Mouse (Mus musculus): ENCODE measurements around the gene Kmt5a.
"Not testable (repeated sequence)": the region's sequence is repeated elsewhere in the genome, so short reads cannot be mapped to it uniquely, and the experiment has no call there.

Gene Kmt5a

DNA sequence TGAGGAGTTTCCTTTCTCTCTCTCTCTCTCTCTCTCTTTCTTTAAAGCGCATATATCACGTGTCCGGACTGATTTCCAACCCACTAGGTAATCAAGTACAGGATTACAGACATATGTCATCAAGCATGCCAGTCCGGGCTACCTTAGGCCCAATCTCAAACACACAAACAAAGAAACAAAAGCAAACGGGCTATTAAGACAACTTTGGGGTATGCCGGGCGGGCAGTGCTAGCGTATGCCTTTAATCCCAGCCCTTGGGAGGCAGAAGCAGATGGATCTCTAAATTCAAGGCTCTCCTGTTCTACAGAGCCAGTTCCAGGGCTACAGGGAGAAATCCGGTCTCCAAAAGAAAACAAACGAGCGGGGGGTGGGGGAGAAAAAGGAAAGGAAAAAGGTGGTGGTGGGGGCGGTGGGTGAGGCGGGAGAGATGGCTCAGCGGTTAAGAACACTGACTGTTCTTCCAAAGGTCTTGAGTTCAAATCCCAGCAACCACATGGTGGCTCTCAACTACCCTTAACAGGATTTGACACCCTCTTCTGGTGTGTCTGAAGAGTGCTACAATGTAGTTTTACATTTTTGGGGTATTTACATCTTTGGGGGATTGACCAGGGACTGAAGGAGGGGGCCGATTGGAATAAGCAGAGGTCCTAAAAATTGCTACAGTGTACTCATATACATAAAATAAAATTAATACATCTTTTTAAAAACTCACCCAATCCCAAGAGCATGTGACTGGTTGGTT is 44.1 kb downstream of the Kmt5a start:
- DNase-seq (ENCODE audit: low read depth): no peak

DNA sequence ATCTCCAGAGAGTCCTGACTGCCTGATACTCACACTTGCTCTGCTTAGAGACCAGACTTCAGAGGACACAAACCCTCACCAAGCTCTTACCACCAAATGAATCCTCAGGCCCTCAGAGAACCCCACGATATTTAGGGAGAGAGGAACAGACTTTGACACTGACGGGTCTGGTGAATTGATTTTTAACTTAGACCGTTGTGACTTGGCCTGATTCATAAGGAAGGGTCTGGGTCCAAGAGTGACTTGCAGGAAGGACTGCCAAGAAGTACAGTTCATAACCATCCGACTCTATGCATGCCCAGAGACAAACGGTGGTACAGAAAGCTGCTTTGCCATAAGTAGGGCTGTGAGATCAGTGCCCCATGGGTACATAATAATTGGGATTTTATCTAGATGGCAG is 45.9 kb downstream of the Kmt5a start:
- no peak for DNase-seq (ENCODE audit: low read depth)

DNA sequence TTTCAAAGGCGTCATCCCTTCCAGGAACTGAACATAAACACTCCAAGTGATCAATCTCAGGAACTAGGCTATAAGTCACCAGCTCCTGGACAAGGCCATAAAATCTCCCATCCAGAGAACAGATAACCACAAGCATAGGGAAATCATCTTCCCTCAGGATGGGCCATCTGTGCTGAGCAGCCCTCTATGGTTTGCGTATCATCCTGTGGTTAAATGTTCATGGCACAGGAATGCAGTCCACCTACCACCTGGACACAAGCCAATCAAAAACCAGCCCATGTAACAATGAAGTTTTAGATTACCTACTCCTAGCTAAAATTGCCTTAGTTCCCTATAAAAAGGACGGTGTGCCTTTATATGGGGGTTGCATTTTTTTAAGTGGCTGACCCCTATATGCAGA is 49.2 kb downstream of the Kmt5a start:
- no peak for DNase-seq (ENCODE audit: low read depth)

DNA sequence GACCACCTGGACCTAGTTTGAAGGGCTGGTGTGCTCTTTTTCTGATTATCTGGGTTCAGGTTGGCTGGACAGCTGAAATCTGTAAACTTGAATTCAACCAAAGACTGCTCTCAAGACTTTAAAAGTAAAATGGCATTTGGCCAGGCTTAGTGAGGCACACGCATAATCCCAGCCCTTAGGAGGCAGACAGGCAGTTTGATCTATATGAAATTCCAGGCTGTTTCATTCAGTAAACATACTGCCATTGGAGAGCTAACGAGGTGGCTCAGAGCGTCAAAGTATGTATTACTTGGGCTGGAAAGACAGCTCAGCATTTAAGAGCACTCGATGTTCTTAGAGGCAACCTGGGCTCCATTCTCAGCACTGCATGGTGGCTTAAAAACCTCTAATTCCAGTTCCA is 52.0 kb downstream of the Kmt5a start:
- no peak for DNase-seq (ENCODE audit: low read depth)

DNA sequence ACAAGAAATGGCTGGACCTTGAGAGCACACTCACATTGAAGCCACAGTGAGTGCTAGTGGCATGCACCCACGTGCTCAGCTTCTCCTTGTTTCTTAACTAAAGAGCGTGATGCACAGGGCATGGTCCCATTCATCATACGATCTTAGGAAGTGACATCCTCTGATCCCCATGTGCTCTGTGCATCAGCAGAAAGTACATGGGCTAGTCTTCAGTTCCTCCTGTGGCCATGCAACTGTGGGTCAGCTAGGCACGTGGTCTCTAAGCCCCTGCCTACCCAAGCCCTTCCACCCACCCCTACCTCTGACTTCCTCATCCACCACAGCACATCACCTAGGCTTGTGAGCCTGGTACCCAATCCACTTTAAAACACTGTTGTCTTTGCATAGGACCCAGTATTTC is 52.9 kb downstream of the Kmt5a start:
- no peak for DNase-seq (ENCODE audit: low read depth)

DNA sequence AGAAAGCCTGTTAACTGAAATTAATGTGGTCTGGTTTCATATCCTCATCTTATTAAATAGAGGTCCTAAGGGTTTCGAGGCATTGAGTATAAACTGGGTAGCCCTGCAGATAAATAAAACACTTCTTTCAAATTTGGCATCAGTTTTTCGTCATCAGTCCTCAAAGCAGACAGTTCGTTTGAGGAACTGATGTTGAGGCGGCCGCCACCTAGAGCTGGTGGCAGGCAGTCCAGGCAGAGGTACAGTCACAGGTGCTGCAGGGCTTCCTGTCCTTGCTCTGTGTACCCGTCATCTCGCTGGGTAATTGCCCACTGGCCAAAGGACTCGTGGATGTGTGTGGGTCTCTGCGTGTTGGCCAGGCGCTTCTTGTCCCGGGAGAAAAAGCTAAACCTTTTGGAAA is 53.7 kb downstream of the Kmt5a start:
- no peak for DNase-seq (ENCODE audit: low read depth)

DNA sequence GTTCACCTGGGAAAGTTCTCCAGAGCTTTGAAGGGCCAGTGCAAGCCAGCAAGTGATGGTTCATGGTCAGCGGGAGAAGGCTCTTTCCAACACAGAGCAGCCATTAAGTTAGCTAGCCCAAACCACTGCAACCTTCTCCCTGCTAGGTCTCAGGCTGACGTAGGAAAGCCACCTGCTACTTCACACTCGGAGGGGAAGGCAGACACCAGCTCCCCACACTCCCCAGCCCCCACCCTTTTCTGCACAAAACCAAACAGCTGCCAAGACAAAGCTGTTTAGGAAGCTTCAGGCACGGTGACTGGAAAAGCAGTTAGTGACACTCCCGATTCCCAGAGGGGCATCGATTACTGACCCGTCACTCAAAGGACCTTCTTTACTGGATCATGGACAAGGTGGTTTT is 55.8 kb downstream of the Kmt5a start:
- no peak for DNase-seq (ENCODE audit: low read depth)

DNA sequence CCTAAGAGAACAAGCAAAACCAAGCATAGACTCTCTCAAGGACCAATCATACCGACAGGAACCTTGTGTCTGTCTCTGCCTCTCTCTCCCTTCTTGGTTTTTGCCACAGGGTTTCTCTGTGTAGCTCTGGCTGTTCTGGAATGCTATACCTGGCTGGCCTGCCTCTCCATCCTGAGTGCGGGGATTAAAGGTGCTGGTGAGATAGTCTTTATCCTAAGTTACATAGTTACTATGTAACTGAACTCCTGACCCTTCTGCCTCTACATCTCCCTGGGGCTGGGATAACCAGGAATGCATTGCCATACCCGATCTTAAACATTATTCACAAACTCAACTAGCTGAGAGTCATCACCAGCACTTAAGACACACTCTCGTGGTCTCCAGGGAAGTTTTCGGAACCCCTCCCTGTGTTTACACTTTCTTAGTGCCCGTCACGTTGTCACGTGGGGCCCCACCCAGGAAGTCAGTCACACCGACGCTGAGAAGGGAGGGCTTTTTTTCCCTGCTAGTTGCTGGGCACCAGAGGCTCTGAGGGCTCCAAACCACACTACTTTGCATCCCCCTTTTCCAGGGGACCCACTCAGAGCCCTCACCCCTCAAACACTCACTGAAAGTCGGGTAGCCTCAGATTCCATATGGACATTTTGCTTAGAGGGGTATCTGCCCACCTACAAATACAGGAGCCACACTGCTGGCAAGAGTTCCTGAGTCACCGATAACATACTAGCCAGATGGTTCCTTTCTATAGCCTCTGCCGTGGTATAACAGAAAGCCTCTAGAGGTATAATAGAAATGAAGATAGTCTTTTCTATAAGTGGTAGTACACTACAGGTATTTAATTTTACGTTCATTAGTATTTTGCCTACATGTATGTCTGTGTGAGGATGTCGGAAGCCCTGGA is 57.1 kb downstream of the Kmt5a start:
- DNase-seq (ENCODE audit: low read depth): no peak

DNA sequence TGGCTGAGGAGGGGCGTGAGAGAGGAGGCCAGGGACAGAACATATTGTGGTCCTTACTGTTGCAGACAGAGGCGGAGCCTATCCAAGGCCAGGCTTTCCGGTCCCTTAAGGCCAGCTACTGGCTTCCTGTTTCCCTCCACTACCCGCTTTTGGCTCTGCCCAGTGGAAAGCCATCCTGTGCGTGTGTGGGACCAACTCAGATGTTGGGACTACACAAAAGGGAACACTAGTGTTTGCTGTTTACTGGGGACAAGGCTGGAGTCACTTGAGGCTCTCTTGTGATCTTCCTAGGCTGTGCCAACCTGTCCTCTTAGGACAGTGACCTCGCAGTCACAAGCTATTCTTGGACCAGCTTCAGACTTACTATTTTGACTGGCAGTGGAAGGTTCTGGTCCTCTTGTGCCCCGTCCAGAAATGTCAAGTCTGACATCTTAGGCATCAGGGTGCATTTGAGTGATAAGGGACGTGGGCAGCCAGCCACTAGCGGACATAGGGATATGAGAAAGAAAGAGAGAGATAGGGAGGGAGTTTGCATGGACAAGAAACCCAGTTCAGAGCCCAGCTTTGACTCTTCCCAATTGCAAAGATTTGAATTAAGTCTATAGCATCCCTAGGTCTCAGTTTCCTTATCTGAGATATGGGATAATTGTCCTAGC is 58.6 kb downstream of the Kmt5a start:
- no peak for DNase-seq (ENCODE audit: low read depth)

DNA sequence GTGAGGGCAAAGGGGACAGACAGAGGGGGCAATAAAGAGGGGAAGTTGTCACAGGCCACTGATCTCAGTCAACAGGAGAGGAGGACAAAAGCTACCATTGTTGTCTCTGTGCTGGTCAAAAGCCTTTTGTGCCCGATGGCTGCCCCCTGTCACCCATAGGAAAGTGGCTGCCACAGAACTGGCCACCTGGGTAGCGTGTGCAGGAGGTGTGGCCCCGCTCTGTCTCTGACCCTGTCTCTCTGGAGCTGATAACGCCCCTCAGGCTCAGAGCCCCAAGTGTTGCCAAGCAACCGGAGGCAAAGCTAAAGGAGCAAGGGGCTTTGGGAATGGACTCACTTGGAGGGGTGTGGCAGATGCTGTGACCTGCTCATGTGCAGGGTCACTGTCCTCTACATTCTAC is 59.3 kb downstream of the Kmt5a start:
- DNase-seq (ENCODE audit: low read depth): no peak

DNA sequence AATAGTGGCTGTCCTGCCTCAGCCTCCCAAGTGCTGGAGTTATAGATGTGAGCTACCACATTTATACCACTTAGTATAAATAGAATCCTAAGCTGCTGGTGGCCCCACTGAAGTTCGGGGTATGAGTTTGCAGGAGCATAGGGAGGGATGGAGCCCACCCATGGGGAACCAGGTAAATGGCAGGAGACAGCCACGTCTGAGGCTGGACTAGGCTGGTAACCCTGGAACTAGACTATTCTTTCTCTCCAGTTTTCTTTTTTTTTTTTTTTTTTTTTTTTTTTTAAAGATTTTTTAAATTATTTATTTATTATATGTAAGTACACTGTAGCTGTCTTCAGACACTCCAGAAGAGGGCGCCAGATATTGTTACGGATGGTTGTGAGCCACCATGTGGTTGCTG is 60.3 kb downstream of the Kmt5a start:
- DNase-seq (ENCODE audit: low read depth): not testable (repeated sequence)

DNA sequence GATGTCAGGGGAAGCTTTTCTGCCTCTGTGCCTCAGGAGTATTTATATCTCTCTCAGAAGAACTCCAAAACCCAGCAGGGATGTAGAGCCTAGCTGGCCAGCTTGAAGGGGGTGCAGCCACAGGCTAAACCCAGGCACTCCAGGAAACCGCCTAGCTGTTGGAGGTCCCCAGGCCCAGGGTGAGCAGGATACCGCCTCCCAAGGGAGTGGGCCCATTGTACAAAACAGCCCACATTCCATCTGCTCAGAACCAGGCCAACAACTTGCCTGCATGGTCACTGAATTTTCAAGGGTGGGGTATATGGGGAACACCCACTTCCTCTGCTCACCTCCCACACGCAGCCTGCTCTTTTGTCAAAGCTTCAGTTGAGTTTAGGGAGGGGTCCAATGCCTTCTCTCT is 60.8 kb downstream of the Kmt5a start:
- no peak for DNase-seq (ENCODE audit: low read depth)

DNA sequence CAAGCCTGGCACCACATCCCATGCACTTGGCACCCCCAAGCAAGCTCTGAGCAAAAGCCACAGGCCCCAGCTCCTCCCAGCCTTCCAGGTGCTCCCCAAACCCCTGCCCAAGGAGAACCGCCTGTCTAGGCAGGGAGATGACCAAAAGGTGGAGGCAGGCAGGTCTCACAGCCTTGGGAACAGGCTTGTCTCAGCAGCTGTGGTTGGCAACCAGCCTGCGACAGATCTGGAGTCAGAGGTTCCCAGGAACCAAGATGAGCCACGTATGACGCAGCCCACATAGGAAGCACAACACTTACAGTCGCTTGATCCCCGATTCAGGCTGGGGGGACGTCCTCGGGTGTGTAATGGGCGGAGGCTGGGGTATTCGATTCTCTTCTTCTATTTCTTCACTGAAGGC is 61.8 kb downstream of the Kmt5a start:
- DNase-seq (ENCODE audit: low read depth): no peak

DNA sequence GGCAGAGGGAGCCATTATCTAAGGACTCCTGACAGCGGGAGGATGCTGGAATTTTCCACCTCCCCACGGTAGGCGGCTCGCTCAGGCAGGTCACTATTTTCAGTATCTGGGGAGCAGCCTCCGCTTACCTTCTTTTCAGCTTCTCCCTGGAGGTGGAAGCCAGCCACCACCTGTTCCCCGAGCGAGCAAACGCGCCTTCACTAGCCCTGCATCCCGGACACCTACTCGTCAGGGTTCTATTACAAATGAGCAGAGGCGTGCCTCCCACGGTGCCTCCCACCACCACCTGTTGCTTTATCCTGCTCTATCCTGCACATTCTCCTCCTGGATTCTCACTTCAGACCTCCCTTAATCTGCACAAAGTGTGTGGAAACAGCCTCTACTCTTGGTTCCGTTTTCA is 64.0 kb downstream of the Kmt5a start:
- DNase-seq (ENCODE audit: low read depth): no peak

DNA sequence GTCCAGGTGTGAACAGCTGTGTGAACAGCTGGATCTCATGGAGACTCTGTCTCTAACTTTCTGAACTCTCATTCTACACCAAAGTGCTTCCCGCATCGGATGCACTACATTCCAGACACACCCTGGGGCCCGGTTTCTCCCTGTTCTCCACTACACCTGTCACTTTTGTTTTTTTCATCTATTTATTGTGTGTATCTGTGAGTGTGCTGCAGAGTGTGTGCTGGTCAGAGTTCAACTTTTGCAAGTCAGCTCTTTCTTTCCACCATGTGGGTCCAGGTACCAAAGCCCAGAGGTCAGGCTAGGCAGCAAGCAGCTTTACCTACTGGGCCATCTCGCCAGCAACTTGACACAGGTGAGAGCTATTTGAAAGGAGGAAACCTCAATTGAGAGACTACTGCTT is 65.5 kb downstream of the Kmt5a start:
- no peak for DNase-seq (ENCODE audit: low read depth)

DNA sequence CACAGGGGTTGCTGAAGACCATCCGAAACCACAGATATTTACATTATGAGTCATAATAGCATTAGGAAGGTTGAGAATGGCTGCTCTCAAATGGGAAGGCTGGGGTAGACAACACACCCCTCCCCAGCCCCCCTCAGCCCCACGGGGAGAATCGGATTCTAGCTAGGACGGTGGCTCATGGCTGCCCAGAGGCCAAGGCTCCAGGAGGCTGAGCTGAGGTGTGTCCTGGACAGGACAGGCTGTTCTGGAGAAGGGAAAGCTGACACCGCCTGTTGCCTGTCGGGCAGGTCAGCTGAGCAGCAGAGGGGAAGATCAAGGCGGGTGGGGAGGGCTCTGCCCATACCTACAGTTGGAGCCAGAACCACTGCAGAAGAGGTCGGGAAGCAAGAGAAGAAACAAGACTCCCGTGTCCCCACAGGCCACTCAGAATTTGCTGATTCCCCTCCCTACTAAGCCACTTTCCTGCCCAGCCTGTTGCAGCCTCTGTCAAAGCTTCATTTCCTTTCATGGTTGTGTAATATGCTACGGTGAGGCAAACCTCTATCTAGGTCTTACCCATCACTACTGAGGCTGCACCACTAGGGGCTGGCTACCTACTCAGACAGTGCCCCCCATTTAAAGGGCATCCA is 67.1 kb downstream of the Kmt5a start:
- DNase-seq (ENCODE audit: low read depth): no peak

DNA sequence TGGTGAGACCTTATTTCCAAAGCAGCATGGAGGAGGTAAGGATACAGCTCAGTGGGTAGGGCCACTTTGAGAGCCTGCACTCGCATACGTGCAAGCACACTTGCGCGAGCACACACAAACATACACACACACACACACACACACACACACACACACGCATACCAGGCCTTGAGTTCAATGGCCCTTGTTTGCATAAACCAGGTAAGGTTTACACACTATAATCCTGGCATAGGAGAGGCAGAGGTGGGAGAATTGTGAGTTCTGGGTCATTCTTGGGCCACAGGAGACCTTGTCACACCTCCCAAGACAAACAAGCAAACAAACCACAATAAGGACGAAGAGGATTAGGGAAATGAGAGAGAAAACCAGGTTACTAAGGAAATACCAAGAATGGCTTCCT is 69.5 kb downstream of the Kmt5a start:
- no peak for DNase-seq (ENCODE audit: low read depth)

DNA sequence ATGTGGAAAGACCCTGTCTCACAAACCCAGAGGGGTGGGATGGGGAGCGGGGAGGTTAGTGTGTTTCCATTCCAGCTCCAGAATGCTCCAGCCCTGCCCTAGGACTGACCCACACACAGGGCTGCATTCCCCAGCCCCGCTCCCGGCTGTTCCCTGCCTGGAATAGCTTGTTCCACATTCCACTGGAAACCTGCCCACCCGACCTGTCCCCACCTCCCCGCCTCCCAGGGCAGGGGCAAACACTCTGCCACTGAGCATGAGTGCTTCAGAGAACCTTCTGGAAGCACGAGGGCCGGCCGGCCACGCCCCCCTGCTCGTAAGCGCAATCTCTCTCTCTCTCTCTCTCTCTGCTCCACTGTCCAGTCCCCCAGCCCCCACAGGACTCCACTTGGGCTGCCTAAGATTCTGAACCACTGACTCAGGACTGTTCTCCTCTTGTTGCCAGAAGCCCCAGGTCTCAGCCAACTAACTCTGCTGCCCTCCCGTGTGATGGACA is 70.1 kb downstream of the Kmt5a start:
- no peak for DNase-seq (ENCODE audit: low read depth)

DNA sequence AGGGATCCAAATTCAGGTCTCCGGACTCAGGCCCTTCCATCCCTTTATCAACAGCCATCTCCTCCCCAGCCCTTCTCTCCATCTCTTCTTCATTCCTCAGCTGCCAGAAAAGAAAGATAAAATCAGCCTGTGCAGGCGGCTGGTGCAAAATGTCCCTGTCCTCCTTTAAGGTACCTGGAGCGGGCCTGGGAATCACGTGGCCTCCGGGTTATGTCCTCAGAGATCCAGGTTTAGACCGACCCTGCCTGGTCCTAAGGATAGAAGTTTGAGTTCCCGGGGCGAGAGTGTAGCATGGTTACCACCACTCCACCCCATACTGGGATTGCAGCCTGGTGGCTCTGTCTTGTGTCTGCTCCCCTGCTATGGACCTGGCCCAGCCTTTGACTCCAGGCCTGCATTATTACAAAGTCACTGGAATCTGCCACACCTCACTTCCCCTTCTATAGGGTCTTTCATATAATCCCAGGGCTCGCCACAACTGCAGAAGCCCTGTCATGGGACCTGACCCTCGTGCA is 70.9 kb downstream of the Kmt5a start:
- no peak for DNase-seq (ENCODE audit: low read depth)
